Mouse (Mus musculus) MEL (cell line): Measurements from ENCODE around the gene Fam168b.

Experiments
- CTCF ChIP-seq, 3 experiments: IDR thresholded peaks in 2 of 3; conservative IDR thresholded peaks in 1 of 3; 2 replicates each; pipeline ENCODE4 v1.5.1; 2011 to 2012; ENCODE audit warnings: low read length in 3 of 3, low read depth in 2 of 3, mild to moderate bottlenecking in 2 of 3, improper control_type of control experiment in 1 of 3, inconsistent platforms in 1 of 3, mixed read lengths in 1 of 3, moderate library complexity in 1 of 3; ENCODE audit not compliant: control insufficient read depth in 1 of 3, insufficient read depth in 1 of 3, poor library complexity in 1 of 3, severe bottlenecking in 1 of 3
- ELF1 ChIP-seq: IDR thresholded peaks from 2 replicates; pipeline ENCODE4 v1.6.1; 2014; ENCODE audit warnings: low read depth, mild to moderate bottlenecking, inconsistent platforms, low read length, improper control_type of control experiment, moderate library complexity
- EP300 ChIP-seq, 2 experiments: IDR thresholded peaks; 2 replicates each; pipeline ENCODE4 v1.6.1; 2011; ENCODE audit warnings: improper control_type of control experiment in 2 of 2, low read length in 2 of 2, low read depth in 1 of 2, mild to moderate bottlenecking in 1 of 2
- ETS1 ChIP-seq: IDR thresholded peaks from 2 replicates; pipeline ENCODE4 v1.6.1; 2012; ENCODE audit warnings: low read depth, mild to moderate bottlenecking, inconsistent platforms, low read length, improper control_type of control experiment, moderate library complexity
- MAZ ChIP-seq: IDR thresholded peaks from 2 replicates; pipeline ENCODE4 v1.6.1; 2012; ENCODE audit warnings: low read depth, mild to moderate bottlenecking, inconsistent platforms, low read length, improper control_type of control experiment
- POLR2A ChIP-seq, 2 experiments: IDR thresholded peaks; 2 replicates each; pipeline ENCODE4 v1.6.1; 2011 to 2012; ENCODE audit warnings: low read length in 2 of 2, mild to moderate bottlenecking in 2 of 2, control low read depth in 1 of 2, improper control_type of control experiment in 1 of 2, low read depth in 1 of 2, moderate library complexity in 1 of 2; ENCODE audit not compliant: control insufficient read depth in 1 of 2, insufficient read depth in 1 of 2, poor library complexity in 1 of 2
- POLR2AphosphoS2 ChIP-seq: IDR thresholded peaks from 2 replicates; pipeline ENCODE4 v1.6.1; 2011; ENCODE audit warnings: low read length, improper control_type of control experiment
- SMC3 ChIP-seq: IDR thresholded peaks from 2 replicates; pipeline ENCODE4 v1.6.1; 2011; ENCODE audit warnings: low read depth, low read length, improper control_type of control experiment
- ZKSCAN1 ChIP-seq: IDR thresholded peaks from 2 replicates; pipeline ENCODE4 v1.6.1; 2012; ENCODE audit warnings: low read depth, mild to moderate bottlenecking, inconsistent platforms, low read length, improper control_type of control experiment, moderate library complexity

GRCm38 (mm10) chr1:34831381-34831780 is 11.5 kb downstream of the Fam168b start:
- TF ChIP-seq MAZ (no peak), EP300 (IDR thresholded peaks at IDR 0.05; ENCODE audit: low read depth in 1 of 2, low read length in 2 of 2) (no peak), CTCF (IDR thresholded peaks at IDR 0.05 in 2 of 3, conservative IDR thresholded peaks at IDR 0.05 in 1 of 3; ENCODE audit: control insufficient read depth in 1 of 3, insufficient read depth in 1 of 3, low read depth in 2 of 3, low read length in 3 of 3, poor library complexity in 1 of 3, severe bottlenecking in 1 of 3) (no peak), ETS1 (no peak), POLR2A (IDR thresholded peaks at IDR 0.05; ENCODE audit: control insufficient read depth in 1 of 2, insufficient read depth in 1 of 2, low read depth in 1 of 2, low read length in 2 of 2, poor library complexity in 1 of 2) (no peak), SMC3 (no peak), POLR2AphosphoS2 (no peak), ELF1 (no peak), ZKSCAN1 (no peak)
